Mouse (Mus musculus) G1E (cell line): Measurements from ENCODE around the gene Sgpl1. TPM values are rescaled to one million over a fixed set of nuclear protein-coding genes. Genes with fewer than 3 reads are reported as not detected.

Experiments
- ATAC-seq: 2 replicates; pipeline ENCODE4 v1.8.0; 2016; ENCODE audit warnings: mild to moderate bottlenecking; ENCODE audit not compliant: insufficient number of reproducible peaks, poor library complexity, low FRiP score, severe bottlenecking; ENCODE audit errors: extremely low read depth
- DNase-seq: peaks from one replicate; pipeline ENCODE4 v3.0.0; 2012; ENCODE audit warnings: low spot score
- H3K27me3 ChIP-seq: 2 replicates; pipeline ENCODE4 v1.6.1; 2012; ENCODE audit warnings: mild to moderate bottlenecking, low read length, inconsistent platforms; ENCODE audit not compliant: insufficient read depth
- H3K36me3 ChIP-seq: replicated peaks from 2 replicates; pipeline ENCODE3; 2012; ENCODE audit warnings: mild to moderate bottlenecking, inconsistent platforms
- H3K4me1 ChIP-seq: 2 replicates; pipeline ENCODE4 v1.6.1; 2012; ENCODE audit warnings: low read depth, low read length, inconsistent platforms, mixed read lengths; ENCODE audit not compliant: insufficient read depth
- H3K4me3 ChIP-seq: 2 replicates; pipeline ENCODE4 v1.5.1; 2012; ENCODE audit warnings: low read depth, mild to moderate bottlenecking, inconsistent platforms, low read length, moderate library complexity, mixed read lengths
- H3K9me3 ChIP-seq: replicated peaks from 2 replicates; pipeline ENCODE4 v1.6.1; 2012; ENCODE audit warnings: inconsistent platforms
- CTCF ChIP-seq: IDR thresholded peaks from 2 replicates; pipeline ENCODE4 v1.5.1; 2012; ENCODE audit warnings: low read depth, low read length, inconsistent platforms, mixed read lengths
- GATA1 ChIP-seq: IDR thresholded peaks from 2 replicates; pipeline ENCODE4 v1.6.1; 2012; ENCODE audit warnings: borderline replicate concordance, low read length, inconsistent platforms, mixed read lengths
- GATA2 ChIP-seq: IDR thresholded peaks from 2 replicates; pipeline ENCODE4 v1.6.1; 2012; ENCODE audit warnings: low read depth, low read length, inconsistent platforms, borderline replicate concordance
- POLR2AphosphoS5 ChIP-seq: IDR thresholded peaks from 2 replicates; pipeline ENCODE4 v1.6.1; 2012; ENCODE audit warnings: low read depth, low read length, inconsistent platforms; ENCODE audit not compliant: insufficient replicate concordance
- TAL1 ChIP-seq: conservative IDR thresholded peaks from 2 replicates; pipeline ENCODE4 v1.6.1; 2012; ENCODE audit warnings: low read depth, low read length, inconsistent platforms, mixed read lengths
- polyA plus RNA-seq: library from polyadenylated mRNA; stranded (reverse); fragments of >175 nt; gene quantifications from 2 replicates; pipeline ENCODE4 v1.2.3, GENCODE M21; 2012
- total RNA-seq, 2 experiments: library from RNA; stranded (forward) in 1 of 2; stranded (reverse) in 1 of 2; fragments of 200-1000 nt in 1 of 2; fragments of >200 nt in 1 of 2; fragmentation: Nextera tagmentation in 1 of 2; gene quantifications; 2 replicates each; pipeline ENCODE4 v1.2.3; 2014 to 2017

Gene Sgpl1
- total and polyA plus RNA-seq, 3 experiments = 0.22 TPM; not detected in 2

- no peaks in the 10 kb centered on the region for H3K36me3 ChIP-seq
- TF ChIP-seq TAL1 = no peak
- no peak for TF ChIP-seq GATA2
- no peak for TF ChIP-seq CTCF
- TF ChIP-seq GATA1 = no peak
- no peak for TF ChIP-seq POLR2AphosphoS5
- ATAC-seq = no peak
- H3K4me3 ChIP-seq = no peak overlapping the region
- no peaks in the 10 kb centered on the region for H3K27me3 ChIP-seq
- DNase-seq = no peak
- peaks cover 49% of the 10 kb centered on the region for H3K9me3 ChIP-seq
- H3K4me1 ChIP-seq = no peaks in the 10 kb centered on the region
These were observed 82.1 kb downstream of the Sgpl1 start for GRCm38 (mm10) chr10:61065287-61066005.

GRCm38 (mm10) chr10:61064635-61065034 lies 82.9 kb downstream of the Sgpl1 start:
- TF ChIP-seq CTCF (no peak), GATA2 (no peak), GATA1 (no peak), TAL1 (no peak), POLR2AphosphoS5 (no peak)
- no peak for DNase-seq
- Histone ChIP-seq H3K4me1 (no peaks in the 10 kb centered on the region), H3K4me3 (no peak overlapping the region), H3K9me3 (peaks cover 56% of the 10 kb centered on the region), H3K27me3 (no peaks in the 10 kb centered on the region), H3K36me3 (no peaks in the 10 kb centered on the region)
- ATAC-seq = no peak

- H3K9me3 ChIP-seq = peaks cover 58% of the 10 kb centered on the region
- DNase-seq = no peak
- ATAC-seq = no peak
- no peaks in the 10 kb centered on the region for H3K36me3 ChIP-seq
- no peaks in the 10 kb centered on the region for H3K4me1 ChIP-seq
- no peaks in the 10 kb centered on the region for H3K27me3 ChIP-seq
- H3K4me3 ChIP-seq = no peak overlapping the region
- no peak for TF ChIP-seq GATA2
- no peak for TF ChIP-seq TAL1
- no peak for TF ChIP-seq POLR2AphosphoS5
- no peak for TF ChIP-seq CTCF
- TF ChIP-seq GATA1 = no peak
These were observed 84.1 kb downstream of the Sgpl1 start for GRCm38 (mm10) chr10:61063271-61063864.

- Histone ChIP-seq H3K36me3 (no peaks in the 10 kb centered on the region), H3K9me3 (peaks cover 56% of the 10 kb centered on the region), H3K27me3 (no peaks in the 10 kb centered on the region), H3K4me1 (no peaks in the 10 kb centered on the region), H3K4me3 (no peak overlapping the region)
- no peak for DNase-seq
- no peak for TF ChIP-seq GATA1
- no peak for TF ChIP-seq GATA2
- no peak for TF ChIP-seq POLR2AphosphoS5
- TF ChIP-seq TAL1 = no peak
- no peak for TF ChIP-seq CTCF
- ATAC-seq = no peak
These were observed 87.9 kb downstream of the Sgpl1 start for GRCm38 (mm10) chr10:61059543-61060110.

GRCm38 (mm10) chr10:61059101-61059500 lies 88.4 kb downstream of the Sgpl1 start:
- Histone ChIP-seq H3K27me3 (no peaks in the 10 kb centered on the region), H3K4me1 (no peaks in the 10 kb centered on the region), H3K9me3 (peaks cover 55% of the 10 kb centered on the region), H3K4me3 (no peak overlapping the region), H3K36me3 (no peaks in the 10 kb centered on the region)
- ATAC-seq = no peak
- TF ChIP-seq TAL1 (no peak), GATA2 (no peak), CTCF (no peak), POLR2AphosphoS5 (no peak), GATA1 (no peak)
- DNase-seq = no peak

- DNase-seq (no peak), ATAC-seq (no peak)
- Histone ChIP-seq H3K4me3 (no peak overlapping the region), H3K36me3 (no peaks in the 10 kb centered on the region), H3K9me3 (peaks cover 68% of the 10 kb centered on the region), H3K4me1 (no peaks in the 10 kb centered on the region), H3K27me3 (no peaks in the 10 kb centered on the region)
- no peak for TF ChIP-seq TAL1
- TF ChIP-seq GATA2 = no peak
- no peak for TF ChIP-seq CTCF
These were observed 90.8 kb downstream of the Sgpl1 start for GRCm38 (mm10) chr10:61056661-61057060.
